Mouse (Mus musculus): ENCODE measurements at regions not wholly inside any gene's neighbourhood (a gene's known extent, or its start where the extent isn't known, plus 50 kb on each side); places are given as distances from the start of the nearest gene placed in this dataset.
A peak's percentile ranks its signal among the peaks of the same experiment; 100 is the strongest.

- DNase-seq (ENCODE audit: low spot score), result peak; percentile 84
These were observed 315.4 kb upstream of the Dnajc24 start for GRCm38 (mm10) chr2:106318695-106319266.

GRCm38 (mm10) chr2:106346781-106347180, 343.4 kb upstream of the Dnajc24 start:
- DNase-seq (ENCODE audit: low spot score), result no peak

GRCm38 (mm10) chr2:106347249-106347648, 343.9 kb upstream of the Dnajc24 start:
- DNase-seq (ENCODE audit: low spot score), result no peak

- DNase-seq (ENCODE audit: low spot score), result no peak
These were observed 337.5 kb upstream of the Mpped2 start for GRCm38 (mm10) chr2:106355565-106355964.

GRCm38 (mm10) chr2:106355984-106356547, 337.0 kb upstream of the Mpped2 start:
- DNase-seq (ENCODE audit: low spot score), result peak; percentile 89

GRCm38 (mm10) chr2:106368641-106369040, 324.4 kb upstream of the Mpped2 start:
- DNase-seq (ENCODE audit: low spot score), result no peak

GRCm38 (mm10) chr2:106383415-106384285, 309.4 kb upstream of the Mpped2 start:
- no peak for DNase-seq (ENCODE audit: low spot score)

GRCm38 (mm10) chr2:106384286-106384595, 308.8 kb upstream of the Mpped2 start:
- no peak for DNase-seq (ENCODE audit: low spot score)

- no peak for DNase-seq (ENCODE audit: low spot score)
These were observed 308.2 kb upstream of the Mpped2 start for GRCm38 (mm10) chr2:106384842-106385241.

GRCm38 (mm10) chr2:106412158-106412557, 280.9 kb upstream of the Mpped2 start:
- no peak for DNase-seq (ENCODE audit: low spot score)

GRCm38 (mm10) chr2:106415474-106416019, 277.5 kb upstream of the Mpped2 start:
- no peak for DNase-seq (ENCODE audit: low spot score)

- no peak for DNase-seq (ENCODE audit: low spot score)
These were observed 274.9 kb upstream of the Mpped2 start for GRCm38 (mm10) chr2:106418181-106418580.

- DNase-seq (ENCODE audit: low spot score), result no peak
These were observed 268.1 kb upstream of the Mpped2 start for GRCm38 (mm10) chr2:106424974-106425373.

- no peak for DNase-seq (ENCODE audit: low spot score)
These were observed 267.6 kb upstream of the Mpped2 start for GRCm38 (mm10) chr2:106425451-106425881.

GRCm38 (mm10) chr2:106426010-106426409, 267.1 kb upstream of the Mpped2 start:
- DNase-seq (ENCODE audit: low spot score), result no peak

GRCm38 (mm10) chr2:106427237-106427636, 265.8 kb upstream of the Mpped2 start:
- DNase-seq (ENCODE audit: low spot score), result no peak

GRCm38 (mm10) chr2:106428909-106429308, 264.2 kb upstream of the Mpped2 start:
- no peak for DNase-seq (ENCODE audit: low spot score)

- DNase-seq (ENCODE audit: low spot score), result peak; percentile 87
These were observed 261.9 kb upstream of the Mpped2 start for GRCm38 (mm10) chr2:106431141-106431540.

GRCm38 (mm10) chr2:106431637-106432199, 261.4 kb upstream of the Mpped2 start:
- no peak for DNase-seq (ENCODE audit: low spot score)

- peak; percentile 78 for DNase-seq (ENCODE audit: low spot score)
These were observed 256.9 kb upstream of the Mpped2 start for GRCm38 (mm10) chr2:106436136-106436535.

- DNase-seq (ENCODE audit: low spot score), result no peak
These were observed 238.6 kb upstream of the Mpped2 start for GRCm38 (mm10) chr2:106454310-106454974.

GRCm38 (mm10) chr2:106455039-106455438, 238.0 kb upstream of the Mpped2 start:
- DNase-seq (ENCODE audit: low spot score), result no peak

Measured in retina, embryonic 14.5 days (tissue).